Mouse (Mus musculus): ENCODE data around the gene Anapc7.

Anapc7 gene

GRCm38 (mm10) chr5:122409692-122410645 lies 11.5 kb upstream of the Anapc7 start:
- DNase-seq: no peak

- DNase-seq: no peak
Measured at GRCm38 (mm10) chr5:122411892-122412291, 9.6 kb upstream of the Anapc7 start.

GRCm38 (mm10) chr5:122412826-122413225 lies 8.7 kb upstream of the Anapc7 start:
- peak; percentile 68 for DNase-seq

GRCm38 (mm10) chr5:122414351-122414750 lies 7.1 kb upstream of the Anapc7 start:
- DNase-seq: peak; percentile 37

GRCm38 (mm10) chr5:122415465-122415864 lies 6.0 kb upstream of the Anapc7 start:
- DNase-seq: no peak

- peak; percentile 46 for DNase-seq
Measured at GRCm38 (mm10) chr5:122420676-122421075, 817 bp upstream of the Anapc7 start.

GRCm38 (mm10) chr5:122422071-122422964 lies 825 bp downstream of the Anapc7 start:
- peak; percentile 94 for DNase-seq

- DNase-seq: no peak
Measured at GRCm38 (mm10) chr5:122423083-122423482, 1.6 kb downstream of the Anapc7 start.

GRCm38 (mm10) chr5:122425550-122425949 lies 4.1 kb downstream of the Anapc7 start:
- no peak for DNase-seq

GRCm38 (mm10) chr5:122430036-122430775 lies 8.7 kb downstream of the Anapc7 start:
- no peak for DNase-seq

- DNase-seq: no peak
Measured at GRCm38 (mm10) chr5:122431221-122431620, 9.7 kb downstream of the Anapc7 start.

GRCm38 (mm10) chr5:122434541-122434940 lies 13.0 kb downstream of the Anapc7 start:
- DNase-seq: no peak

GRCm38 (mm10) chr5:122439400-122440094 lies 18.1 kb downstream of the Anapc7 start:
- DNase-seq: peak; percentile 75

- DNase-seq: peak; percentile 57
Measured at GRCm38 (mm10) chr5:122440095-122440630, 18.7 kb downstream of the Anapc7 start.

GRCm38 (mm10) chr5:122444492-122444891 lies 23.0 kb downstream of the Anapc7 start:
- DNase-seq: no peak

- no peak for DNase-seq
Measured at GRCm38 (mm10) chr5:122445051-122445610, 23.6 kb downstream of the Anapc7 start.

GRCm38 (mm10) chr5:122447857-122448256 lies 26.4 kb downstream of the Anapc7 start:
- DNase-seq: no peak

- no peak for DNase-seq
Measured at GRCm38 (mm10) chr5:122448869-122449268, 27.4 kb downstream of the Anapc7 start.

GRCm38 (mm10) chr5:122449946-122450345 lies 28.5 kb downstream of the Anapc7 start:
- no peak for DNase-seq

GRCm38 (mm10) chr5:122450913-122451317 lies 29.4 kb downstream of the Anapc7 start:
- no peak for DNase-seq

- DNase-seq: no peak
Measured at GRCm38 (mm10) chr5:122451324-122451723, 29.8 kb downstream of the Anapc7 start.
